Mouse (Mus musculus): ENCODE results near the gene Lrfn4. TPM values are rescaled to one million over a fixed set of nuclear protein-coding genes. Genes with fewer than 3 reads are reported as not detected.
A peak's percentile ranks its signal among the peaks of the same experiment; 100 is the strongest.

Lrfn4 gene
- polyA plus RNA-seq, 1 experiment from 2014 or later: 16.3 TPM

DNA sequence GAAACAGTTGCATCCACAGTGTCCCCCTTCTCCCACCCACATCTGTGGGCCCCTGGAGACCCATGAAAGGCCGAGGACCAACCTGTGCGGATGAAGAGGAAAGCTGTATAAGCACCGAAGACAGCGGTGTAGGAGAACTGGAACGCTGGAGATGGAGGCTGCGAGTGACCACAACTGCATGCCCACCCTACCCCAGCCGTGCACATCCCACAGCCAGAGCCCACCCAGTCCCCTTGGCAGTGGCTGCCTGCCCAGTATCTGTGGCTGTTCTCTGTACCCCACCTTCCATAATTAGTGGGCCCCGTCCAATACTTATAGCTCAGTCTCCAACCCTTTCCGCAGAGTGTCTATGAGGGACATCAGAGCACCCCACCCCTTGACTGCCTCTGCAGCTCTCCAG lies 8.0 kb upstream of the Lrfn4 start:
- Histone ChIP-seq H3K27me3 (no peaks in the 10 kb centered on the region), H3K4me3 (no peak overlapping the region), H3K4me1 (peaks cover 25% of the 10 kb centered on the region), H3K9ac (no peak overlapping the region; the same call in 1 of the 2 replicates), H3K9me3 (no peaks in the 10 kb centered on the region), H3K27ac (no peak overlapping the region), H3K36me3 (peaks cover 35% of the 10 kb centered on the region), H3K4me2 (replicated peaks) (no peak overlapping the region)
- 94% methylated on average over 9 of the region's 9 CpGs for WGBS
- ATAC-seq (ENCODE audit: insufficient number of reproducible peaks, insufficient read depth, low FRiP score, low TSS enrichment): no peak

DNA sequence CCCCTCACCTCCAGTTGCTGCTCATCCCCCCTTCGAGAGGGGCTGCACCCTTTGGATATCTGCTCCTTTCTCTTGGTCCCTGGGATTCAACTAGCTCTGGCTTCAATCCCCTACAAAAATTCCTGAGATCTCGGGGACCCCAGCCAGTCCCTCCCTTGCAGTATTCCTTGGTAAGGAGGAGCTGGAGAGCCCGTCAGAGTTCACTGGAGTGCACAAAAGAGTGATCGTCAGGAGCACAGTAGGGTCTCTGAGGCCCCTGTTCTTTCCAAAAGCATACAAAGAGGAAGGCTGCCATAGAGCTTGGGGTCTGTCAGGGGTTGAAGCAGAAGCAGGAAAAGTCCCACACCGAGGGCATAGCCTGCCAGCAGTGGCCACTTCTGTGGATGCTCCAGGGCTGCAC lies 7.3 kb upstream of the Lrfn4 start:
- no peak overlapping the region for H3K4me3 ChIP-seq
- peaks cover 35% of the 10 kb centered on the region for H3K36me3 ChIP-seq
- 84% methylated on average over 5 of the region's 5 CpGs for WGBS
- no peak for ATAC-seq (ENCODE audit: insufficient number of reproducible peaks, insufficient read depth, low FRiP score, low TSS enrichment)
- H3K4me1 ChIP-seq: peaks cover 19% of the 10 kb centered on the region
- no peak overlapping the region for H3K9ac ChIP-seq
- H3K27me3 ChIP-seq: no peaks in the 10 kb centered on the region
- H3K9me3 ChIP-seq: no peaks in the 10 kb centered on the region
- H3K27ac ChIP-seq: no peak overlapping the region
- no peak overlapping the region for H3K4me2 ChIP-seq (replicated peaks)

DNA sequence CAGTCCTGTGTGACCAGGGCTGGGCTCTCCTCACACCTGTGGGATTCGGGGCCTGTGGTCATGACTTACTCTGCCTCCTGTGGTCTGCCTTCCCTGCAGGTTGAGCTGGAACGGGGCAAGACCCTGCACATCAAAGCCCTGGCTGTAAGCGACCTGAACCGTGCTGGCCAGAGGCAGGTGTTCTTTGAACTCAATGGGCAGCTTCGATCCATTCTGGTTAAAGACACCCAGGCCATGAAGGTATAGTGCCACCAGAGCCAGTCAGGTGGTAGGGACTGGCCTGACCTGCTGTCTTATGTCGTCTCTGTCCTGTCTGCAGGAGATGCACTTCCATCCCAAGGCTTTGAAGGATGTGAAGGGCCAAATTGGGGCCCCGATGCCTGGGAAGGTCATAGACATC lies 5.3 kb upstream of the Lrfn4 start:
- Histone ChIP-seq H3K27me3 (no peaks in the 10 kb centered on the region), H3K4me3 (no peak overlapping the region), H3K9me3 (no peaks in the 10 kb centered on the region), H3K36me3 (peaks cover 35% of the 10 kb centered on the region), H3K9ac (no peak overlapping the region), H3K4me1 (peaks cover 15% of the 10 kb centered on the region), H3K27ac (no peak overlapping the region), H3K4me2 (replicated peaks) (no peak overlapping the region)
- no peak for ATAC-seq (ENCODE audit: insufficient number of reproducible peaks, insufficient read depth, low FRiP score, low TSS enrichment)
- 90% methylated on average over 7 of the region's 7 CpGs for WGBS

DNA sequence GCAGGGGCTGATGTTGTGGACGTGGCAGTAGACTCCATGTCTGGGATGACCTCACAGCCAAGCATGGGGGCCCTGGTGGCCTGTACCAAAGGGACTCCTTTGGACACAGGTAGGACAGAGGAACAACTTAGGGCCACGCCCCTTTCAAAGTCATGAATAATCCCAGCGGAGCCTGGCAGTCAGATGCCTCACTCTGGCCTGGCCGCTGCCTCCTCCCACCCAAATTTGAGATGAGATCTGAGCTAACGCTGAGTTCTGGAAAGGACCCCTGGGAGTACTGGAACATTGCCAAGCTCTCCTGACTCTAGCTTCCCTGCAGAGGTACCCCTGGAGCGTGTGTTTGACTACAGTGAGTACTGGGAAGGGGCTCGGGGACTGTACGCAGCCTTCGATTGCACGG lies 4.0 kb upstream of the Lrfn4 start:
- no peak overlapping the region for H3K4me2 ChIP-seq (replicated peaks)
- no peaks in the 10 kb centered on the region for H3K27me3 ChIP-seq
- H3K36me3 ChIP-seq: peaks cover 35% of the 10 kb centered on the region
- H3K4me1 ChIP-seq: peaks cover 10% of the 10 kb centered on the region
- H3K27ac ChIP-seq: no peak overlapping the region
- 80% methylated on average over 10 of the region's 10 CpGs for WGBS
- no peak overlapping the region for H3K9ac ChIP-seq
- no peak for ATAC-seq (ENCODE audit: insufficient number of reproducible peaks, insufficient read depth, low FRiP score, low TSS enrichment)
- no peaks in the 10 kb centered on the region for H3K9me3 ChIP-seq
- H3K4me3 ChIP-seq: no peak overlapping the region

DNA sequence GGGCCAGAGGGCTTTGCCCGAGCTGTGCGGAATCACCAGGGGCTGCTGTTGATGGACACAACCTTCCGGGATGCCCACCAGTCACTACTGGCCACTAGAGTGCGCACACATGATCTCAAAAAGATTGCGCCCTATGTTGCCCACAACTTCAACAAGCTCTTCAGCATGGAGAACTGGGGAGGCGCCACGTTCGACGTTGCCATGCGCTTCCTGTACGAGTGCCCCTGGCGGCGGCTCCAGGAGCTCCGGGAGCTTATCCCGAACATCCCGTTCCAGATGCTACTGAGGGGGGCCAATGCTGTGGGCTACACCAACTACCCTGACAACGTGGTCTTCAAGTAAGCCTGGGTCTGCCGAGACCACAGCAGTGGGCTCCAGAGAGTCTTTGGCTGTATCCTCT lies 2.7 kb upstream of the Lrfn4 start:
- Histone ChIP-seq H3K9me3 (no peaks in the 10 kb centered on the region), H3K4me2 (replicated peaks) (no peak overlapping the region), H3K9ac (no peak overlapping the region), H3K4me3 (0 out of 2 replicates have a peak overlapping the region, but pooled peaks have one; percentile 1), H3K27ac (no peak overlapping the region), H3K36me3 (peaks cover 36% of the 10 kb centered on the region), H3K4me1 (peaks cover 22% of the 10 kb centered on the region), H3K27me3 (no peaks in the 10 kb centered on the region)
- ATAC-seq (ENCODE audit: insufficient number of reproducible peaks, insufficient read depth, low FRiP score, low TSS enrichment): no peak
- 30% methylated on average over 18 of the region's 18 CpGs for WGBS

DNA sequence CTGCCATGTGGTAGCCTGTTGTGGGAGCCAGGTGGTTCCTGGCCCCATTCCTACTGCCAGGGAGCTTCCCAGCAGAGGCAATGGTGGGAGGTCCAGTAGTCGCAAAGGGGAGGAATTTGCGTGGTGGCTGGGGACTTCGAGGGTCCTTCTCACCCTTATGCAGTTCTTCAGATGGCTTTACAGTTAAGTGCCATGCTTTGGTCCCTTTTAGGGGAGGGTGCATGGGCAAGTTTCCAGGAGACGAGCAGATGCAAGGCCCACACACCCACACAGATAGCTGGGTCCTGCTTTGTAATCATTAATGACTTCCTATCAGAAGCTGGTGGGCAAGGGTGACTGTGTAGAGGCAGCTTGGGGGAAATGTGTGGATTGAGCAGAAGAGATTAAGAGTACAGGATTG lies 1.1 kb upstream of the Lrfn4 start:
- Histone ChIP-seq H3K27me3 (no peaks in the 10 kb centered on the region), H3K27ac (0 out of 2 replicates have a peak overlapping the region, but pooled peaks have one; percentile 92), H3K36me3 (peaks cover 37% of the 10 kb centered on the region), H3K4me1 (peaks cover 27% of the 10 kb centered on the region), H3K4me3 (peak overlapping the region; percentile 83), H3K9me3 (no peaks in the 10 kb centered on the region), H3K4me2 (replicated peaks) (peak overlapping the region; percentile 61), H3K9ac (peak overlapping the region; percentile 96; the same call in 1 of the 2 replicates)
- 38% methylated on average over 4 of the region's 4 CpGs for WGBS
- no peak for ATAC-seq (ENCODE audit: insufficient number of reproducible peaks, insufficient read depth, low FRiP score, low TSS enrichment)

DNA sequence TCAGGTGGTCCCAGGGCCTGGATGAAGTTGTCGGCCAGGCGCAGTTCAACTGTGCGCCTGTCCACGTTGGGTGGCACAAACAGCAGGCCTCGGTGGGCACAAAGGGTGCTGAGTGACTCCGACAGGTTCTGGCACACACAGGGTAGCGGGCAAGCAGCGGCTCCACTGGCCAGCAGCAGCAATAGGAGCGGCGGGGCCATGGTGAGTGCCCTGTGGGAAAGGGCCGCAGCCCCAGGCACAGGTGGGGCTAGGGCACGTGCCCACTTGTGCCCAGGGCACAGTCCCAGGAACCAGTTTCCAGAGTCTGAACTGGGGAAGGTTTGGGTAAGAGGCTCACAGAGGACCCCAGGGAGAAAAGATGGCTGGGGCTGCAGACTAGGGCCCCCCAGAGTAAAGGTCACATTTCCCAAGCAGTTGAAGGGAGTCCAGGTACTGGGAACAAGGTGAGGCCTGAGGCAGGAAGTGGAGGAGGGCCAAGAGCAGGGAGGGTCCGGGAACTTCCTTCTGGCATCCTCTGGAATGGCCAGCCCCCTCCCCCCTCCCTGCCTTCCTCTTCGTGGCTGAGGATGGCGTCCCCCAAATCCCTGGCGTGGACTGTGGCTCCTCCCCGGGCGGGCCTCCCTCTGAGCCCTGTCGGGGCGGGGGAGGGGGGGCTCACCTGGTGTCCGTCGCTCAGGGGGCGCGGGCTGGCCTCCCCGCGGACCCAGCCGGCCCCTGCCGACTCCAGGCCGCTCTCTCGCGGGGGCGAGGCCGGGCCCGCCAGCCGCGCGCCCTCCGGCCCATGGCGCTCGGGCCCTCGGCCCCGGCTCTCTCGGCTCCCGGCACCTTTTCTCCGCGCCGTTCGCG lies 939 bp downstream of the Lrfn4 start:
- no peak for ATAC-seq (ENCODE audit: insufficient number of reproducible peaks, insufficient read depth, low FRiP score, low TSS enrichment)
- no peaks in the 10 kb centered on the region for H3K9me3 ChIP-seq
- peaks cover 27% of the 10 kb centered on the region for H3K4me1 ChIP-seq

DNA sequence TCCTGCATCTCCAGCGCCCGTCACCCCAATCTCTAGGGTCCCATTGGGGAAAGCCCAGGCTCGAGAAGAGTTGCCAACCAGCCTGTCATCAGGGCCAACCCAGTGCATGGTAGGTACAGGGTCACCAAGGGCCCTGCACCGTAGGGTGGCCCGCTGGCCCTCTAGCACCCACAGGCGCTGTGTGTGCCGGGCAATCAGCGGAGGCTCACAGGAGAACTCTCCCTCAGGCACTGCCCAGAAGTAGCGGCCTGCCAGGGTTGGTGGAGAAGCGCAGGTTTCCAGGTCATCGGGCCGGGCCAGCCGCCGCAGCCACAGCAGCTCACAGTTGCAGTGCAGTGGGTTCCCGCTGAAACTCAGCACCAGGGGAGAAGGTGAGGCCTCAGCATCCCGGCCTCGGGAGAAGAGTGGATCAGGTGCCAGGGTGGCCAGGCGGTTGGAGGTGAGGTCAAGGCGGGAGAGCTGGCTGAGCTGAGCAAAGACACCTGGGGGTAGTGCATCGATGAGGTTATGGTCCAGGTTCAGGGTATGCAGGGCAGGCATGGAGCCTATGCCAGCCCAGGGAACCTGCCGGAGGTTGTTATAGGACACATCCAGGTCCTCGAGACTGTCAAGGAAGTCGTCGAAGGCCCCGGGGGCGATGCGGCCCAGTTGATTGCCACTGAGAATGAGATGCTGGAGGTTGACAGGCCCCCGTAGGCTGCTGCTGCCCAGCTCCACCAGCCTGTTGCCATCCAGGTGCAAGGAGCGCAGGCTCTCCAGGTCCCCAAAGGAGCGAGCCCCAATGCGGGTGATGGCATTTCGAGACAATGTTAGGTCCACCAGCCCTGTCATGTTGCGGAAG lies 1.8 kb downstream of the Lrfn4 start:
- H3K4me2 ChIP-seq (replicated peaks): peak overlapping the region; percentile 61
- H3K4me3 ChIP-seq: peak overlapping the region; percentile 83
- peaks cover 27% of the 10 kb centered on the region for H3K4me1 ChIP-seq
- no peaks in the 10 kb centered on the region for H3K27me3 ChIP-seq
- ATAC-seq (ENCODE audit: insufficient number of reproducible peaks, insufficient read depth, low FRiP score, low TSS enrichment): no peak
- H3K9me3 ChIP-seq: no peaks in the 10 kb centered on the region
- H3K9ac ChIP-seq: peak overlapping the region; percentile 96
- H3K36me3 ChIP-seq: peaks cover 33% of the 10 kb centered on the region
- peak overlapping the region; percentile 92 for H3K27ac ChIP-seq
- WGBS: 84% methylated on average over 33 of the region's 33 CpGs

More for the DNA sequence above, 939 bp downstream of the Lrfn4 start:
- Histone ChIP-seq H3K4me3 (peak overlapping the region; percentile 83), H3K36me3 (peaks cover 33% of the 10 kb centered on the region), H3K9ac (peak overlapping the region; percentile 96), H3K4me2 (replicated peaks) (peak overlapping the region; percentile 61), H3K27ac (peak overlapping the region; percentile 92), H3K27me3 (no peaks in the 10 kb centered on the region)
- WGBS: 21% methylated on average over 37 of the region's 49 CpGs

DNA sequence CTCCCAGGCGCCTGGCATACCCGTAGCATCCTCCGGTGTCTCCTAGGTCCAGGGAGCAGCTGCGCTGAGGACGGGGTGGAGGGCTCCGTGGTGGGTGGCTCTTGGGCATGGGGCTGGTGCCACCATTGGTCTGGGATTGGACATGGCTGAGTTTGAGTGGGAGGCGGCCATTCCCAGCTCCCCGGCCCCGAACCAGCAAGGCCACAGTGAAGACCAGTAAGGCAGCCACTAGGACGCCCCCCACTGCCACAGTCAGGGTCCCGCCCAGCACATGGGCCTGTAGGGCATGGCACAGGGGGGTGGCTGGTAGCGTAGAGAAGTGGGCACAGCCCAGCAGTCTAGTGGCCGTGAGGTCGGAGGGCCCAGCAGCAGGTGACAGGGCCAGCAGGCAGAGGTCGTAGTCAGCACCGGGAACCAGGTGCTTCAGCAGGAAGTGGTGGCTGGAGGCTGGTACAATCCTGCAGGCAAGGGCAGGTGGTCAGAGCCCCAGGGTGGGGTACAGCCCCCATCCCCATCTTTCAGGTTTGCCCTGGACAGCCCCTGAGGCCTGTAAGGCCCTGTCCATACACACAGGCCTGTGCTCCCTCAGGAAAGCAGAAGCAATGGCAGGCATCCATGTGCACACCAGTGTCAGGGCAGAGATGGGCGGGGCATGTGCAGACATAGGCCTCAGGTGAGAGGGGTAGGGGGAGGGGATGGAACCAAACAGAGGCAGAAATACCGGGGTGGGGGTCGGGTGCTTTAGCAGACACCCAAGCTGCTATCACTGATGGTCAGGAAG lies 3.1 kb downstream of the Lrfn4 start:
- 87% methylated on average over 19 of the region's 19 CpGs for WGBS
- Histone ChIP-seq H3K4me3 (no peak overlapping the region), H3K4me2 (replicated peaks) (no peak overlapping the region), H3K36me3 (peaks cover 33% of the 10 kb centered on the region), H3K9me3 (no peaks in the 10 kb centered on the region), H3K27ac (no peak overlapping the region), H3K9ac (no peak overlapping the region), H3K27me3 (no peaks in the 10 kb centered on the region), H3K4me1 (peaks cover 27% of the 10 kb centered on the region)
- ATAC-seq (ENCODE audit: insufficient number of reproducible peaks, insufficient read depth, low FRiP score, low TSS enrichment): no peak

DNA sequence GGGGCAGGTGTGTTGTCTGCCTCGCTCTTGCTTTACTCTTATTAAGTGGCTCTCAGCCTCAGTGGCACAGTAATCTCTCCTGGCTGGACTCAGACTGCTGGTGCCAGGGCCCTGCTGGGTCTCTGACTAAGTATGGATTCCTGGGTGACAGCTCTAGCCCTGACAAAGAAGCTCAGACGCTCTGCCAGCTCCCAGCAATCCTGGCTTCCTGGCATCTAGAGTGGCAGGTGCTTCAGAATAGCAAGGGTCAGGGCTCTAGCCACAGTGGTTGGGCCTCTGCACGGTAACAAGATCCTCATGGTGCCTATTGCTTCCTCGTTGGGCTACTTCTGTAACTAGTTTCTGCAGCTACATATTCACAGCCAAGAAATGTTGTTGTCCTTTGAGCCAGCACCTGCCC lies 5.4 kb downstream of the Lrfn4 start:
- no peak for ATAC-seq (ENCODE audit: insufficient number of reproducible peaks, insufficient read depth, low FRiP score, low TSS enrichment)
- no peak overlapping the region for H3K4me3 ChIP-seq

DNA sequence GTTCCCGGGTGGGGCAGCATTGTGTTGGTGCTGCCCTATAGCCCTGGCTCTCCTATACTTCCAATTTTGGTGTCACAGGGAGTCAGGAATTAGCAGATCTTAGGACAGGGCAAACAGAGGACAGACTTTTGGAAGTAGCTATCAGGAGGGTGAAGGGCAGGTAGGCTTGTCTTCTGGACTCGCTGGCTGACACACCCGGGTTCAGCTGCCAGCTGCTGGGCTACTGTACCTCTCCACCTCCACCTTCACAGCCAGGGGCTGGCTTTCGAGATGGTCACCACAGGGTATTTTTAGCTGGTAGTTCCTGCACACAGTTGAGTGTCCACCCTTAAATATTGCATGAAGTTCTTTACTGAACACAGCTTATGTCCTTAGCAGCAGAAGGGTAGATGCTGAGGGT lies 7.0 kb downstream of the Lrfn4 start:
- 85% methylated on average over 4 of the region's 4 CpGs for WGBS
- no peaks in the 10 kb centered on the region for H3K27me3 ChIP-seq
- no peak for ATAC-seq (ENCODE audit: insufficient number of reproducible peaks, insufficient read depth, low FRiP score, low TSS enrichment)
- no peak overlapping the region for H3K9ac ChIP-seq
- no peaks in the 10 kb centered on the region for H3K9me3 ChIP-seq
- H3K4me2 ChIP-seq (replicated peaks): no peak overlapping the region
- H3K4me1 ChIP-seq: peaks cover 8% of the 10 kb centered on the region
- peaks cover 28% of the 10 kb centered on the region for H3K36me3 ChIP-seq
- H3K27ac ChIP-seq: no peak overlapping the region
- no peak overlapping the region for H3K4me3 ChIP-seq

More for the DNA sequence above, 5.4 kb downstream of the Lrfn4 start:
- H3K4me2 ChIP-seq (replicated peaks): no peak overlapping the region
- WGBS: 64% methylated on average over 4 of the region's 4 CpGs
- no peaks in the 10 kb centered on the region for H3K9me3 ChIP-seq
- peaks cover 18% of the 10 kb centered on the region for H3K4me1 ChIP-seq
- no peaks in the 10 kb centered on the region for H3K27me3 ChIP-seq
- H3K36me3 ChIP-seq: peaks cover 33% of the 10 kb centered on the region
- H3K27ac ChIP-seq: no peak overlapping the region
- no peak overlapping the region for H3K9ac ChIP-seq

All from embryonic facial prominence, embryonic 12.5 days (tissue).